Mouse (Mus musculus) lung, postnatal 36 days (tissue): ENCODE results near the gene Slc16a14.

Source experiments
- DNase-seq: peaks from one replicate; pipeline ENCODE4 v3.0.0; 2022; ENCODE audit warnings: mixed read lengths

Gene Slc16a14

GRCm38 (mm10) chr1:84861255-84861630 lies 73.7 kb downstream of the Slc16a14 start:
- DNase-seq: no peak

- DNase-seq: no peak
These were observed 74.3 kb downstream of the Slc16a14 start for GRCm38 (mm10) chr1:84860360-84861254.

- DNase-seq: no peak
These were observed 75.3 kb downstream of the Slc16a14 start for GRCm38 (mm10) chr1:84859597-84859996.
